Mouse (Mus musculus): Measurements from ENCODE around the gene Neo1. TPM values are rescaled to one million over a fixed set of nuclear protein-coding genes. Genes with fewer than 3 reads are reported as not detected.

Gene Neo1
- polyA plus RNA-seq, 1 experiment from 2014 or later = 41.7 TPM

GRCm38 (mm10) chr9:58829627-58830026 is 206.6 kb downstream of the Neo1 start:
- Histone ChIP-seq H3K27me3 (replicated peaks; ENCODE audit: control insufficient read depth, insufficient read depth, low read length) (peaks cover 4% of the 10 kb centered on the region; the same call in 1 of the 2 replicates), H3K4me2 (ENCODE audit: low read length) (no peak overlapping the region), H3K36me3 (ENCODE audit: control insufficient read depth, insufficient read depth, low read length) (no peaks in the 10 kb centered on the region), H3K27ac (ENCODE audit: low read depth, low read length) (no peak overlapping the region), H3K9me3 (replicated peaks; ENCODE audit: control insufficient read depth, low read length) (no peaks in the 10 kb centered on the region), H3K4me1 (ENCODE audit: control insufficient read depth, insufficient read depth, low read length) (peaks cover 3% of the 10 kb centered on the region; the same call in 1 of the 2 replicates), H3K4me3 (ENCODE audit: low read depth, low read length) (no peak overlapping the region), H3K9ac (ENCODE audit: low read length) (no peak overlapping the region)
- ATAC-seq = no peak
- WGBS = 61% methylated on average over 4 of the region's 4 CpGs
- DNase-seq (ENCODE audit: low spot score) = no peak

Other genes starting within 250 kb of the Neo1 start
- gene Hcn4, start 213.0 kb downstream of the Neo1 start, polyA plus RNA-seq (2014; fragmentation: Nextera tagmentation; extraction: Ambion mirVana) = 2.6 and 3.0 TPM in 2 replicates

All from forebrain, embryonic 14.5 days (tissue).